Mouse (Mus musculus) MEL (cell line): ENCODE results near the gene Igf2bp3. TPM values are rescaled to one million over a fixed set of nuclear protein-coding genes. Genes with fewer than 3 reads are reported as not detected.

Source experiments
- DNase-seq: peaks from one replicate; pipeline ENCODE4 v3.0.0; 2011; ENCODE audit warnings: low read depth, low spot score
- H3K27ac ChIP-seq: 2 replicates; pipeline ENCODE4 v1.5.1; 2012; ENCODE audit warnings: low read depth, mild to moderate bottlenecking, control low read depth, low read length, moderate library complexity; ENCODE audit not compliant: control insufficient read depth
- H3K27me3 ChIP-seq, 2 experiments: fragments of 150-350 bp in 1 of 2; sonication (generic) in 1 of 2; 2 replicates each; pipeline ENCODE4 v1.6.1; 2012; ENCODE audit warnings: low read length in 2 of 2, mild to moderate bottlenecking in 2 of 2, improper control_type of control experiment in 1 of 2, moderate library complexity in 1 of 2; ENCODE audit not compliant: insufficient read depth in 2 of 2, control insufficient read depth in 1 of 2
- H3K36me3 ChIP-seq, 2 experiments: 2 replicates each; pipeline ENCODE4 v1.6.1; 2012 to 2014; ENCODE audit warnings: low read length in 2 of 2, improper control_type of control experiment in 1 of 2, inconsistent platforms in 1 of 2, mild to moderate bottlenecking in 1 of 2; ENCODE audit not compliant: insufficient read depth in 2 of 2, control insufficient read depth in 1 of 2
- H3K4me1 ChIP-seq, 2 experiments: fragments of 150-350 bp in 1 of 2; sonication (generic) in 1 of 2; 2 replicates each; pipeline ENCODE4 v1.6.1; 2012; ENCODE audit warnings: low read length in 2 of 2, improper control_type of control experiment in 1 of 2, mild to moderate bottlenecking in 1 of 2; ENCODE audit not compliant: insufficient read depth in 2 of 2, control insufficient read depth in 1 of 2
- H3K4me3 ChIP-seq, 2 experiments: fragments of 150-350 bp in 1 of 2; sonication (generic) in 1 of 2; 2 replicates each; pipeline ENCODE4 v1.5.1; 2012; ENCODE audit warnings: low read depth in 2 of 2, low read length in 2 of 2, mild to moderate bottlenecking in 2 of 2, moderate library complexity in 2 of 2, control low read depth in 1 of 2, improper control_type of control experiment in 1 of 2; ENCODE audit not compliant: control insufficient read depth in 1 of 2, insufficient read depth in 1 of 2
- H3K79me2 ChIP-seq: 2 replicates; pipeline ENCODE4 v1.6.1; 2012; ENCODE audit warnings: mild to moderate bottlenecking, low read length, moderate library complexity; ENCODE audit not compliant: control insufficient read depth, poor library complexity, insufficient read depth
- H3K9ac ChIP-seq: 2 replicates; pipeline ENCODE4 v1.6.1; 2012; ENCODE audit warnings: low read depth, mild to moderate bottlenecking, control low read depth, low read length, moderate library complexity; ENCODE audit not compliant: control insufficient read depth, poor library complexity, severe bottlenecking
- H3K9me3 ChIP-seq: fragments of 150-350 bp; sonication (generic); replicated peaks from 2 replicates; pipeline ENCODE4 v1.6.1; 2012; ENCODE audit warnings: mild to moderate bottlenecking, low read length, improper control_type of control experiment, moderate library complexity; ENCODE audit not compliant: insufficient read depth
- BHLHE40 ChIP-seq: IDR thresholded peaks from 2 replicates; pipeline ENCODE4 v1.6.1; 2012; ENCODE audit warnings: low read depth, mild to moderate bottlenecking, inconsistent platforms, low read length, improper control_type of control experiment, borderline replicate concordance
- CHD1 ChIP-seq: IDR thresholded peaks from 2 replicates; pipeline ENCODE4 v1.6.1; 2012; ENCODE audit warnings: low read depth, mild to moderate bottlenecking, inconsistent platforms, low read length, improper control_type of control experiment
- CTCF ChIP-seq, 3 experiments: IDR thresholded peaks in 2 of 3; conservative IDR thresholded peaks in 1 of 3; 2 replicates each; pipeline ENCODE4 v1.5.1; 2011 to 2012; ENCODE audit warnings: low read length in 3 of 3, low read depth in 2 of 3, mild to moderate bottlenecking in 2 of 3, improper control_type of control experiment in 1 of 3, inconsistent platforms in 1 of 3, mixed read lengths in 1 of 3, moderate library complexity in 1 of 3; ENCODE audit not compliant: control insufficient read depth in 1 of 3, insufficient read depth in 1 of 3, poor library complexity in 1 of 3, severe bottlenecking in 1 of 3
- EP300 ChIP-seq, 2 experiments: IDR thresholded peaks; 2 replicates each; pipeline ENCODE4 v1.6.1; 2011; ENCODE audit warnings: improper control_type of control experiment in 2 of 2, low read length in 2 of 2, low read depth in 1 of 2, mild to moderate bottlenecking in 1 of 2
- GATA1 ChIP-seq: IDR thresholded peaks from 2 replicates; pipeline ENCODE4 v1.6.1; 2011; ENCODE audit warnings: low read depth, low read length, improper control_type of control experiment
- MAFK ChIP-seq: IDR thresholded peaks from 2 replicates; pipeline ENCODE4 v1.6.1; 2011; ENCODE audit warnings: low read depth, mild to moderate bottlenecking, low read length, improper control_type of control experiment, borderline replicate concordance
- MAX ChIP-seq: IDR thresholded peaks from 2 replicates; pipeline ENCODE4 v1.6.1; 2011; ENCODE audit warnings: low read length, improper control_type of control experiment
- MXI1 ChIP-seq: IDR thresholded peaks from 2 replicates; pipeline ENCODE4 v1.6.1; 2011; ENCODE audit warnings: mild to moderate bottlenecking, low read depth, low read length, improper control_type of control experiment
- MYC ChIP-seq: IDR thresholded peaks from 2 replicates; pipeline ENCODE4 v1.6.1; 2011; ENCODE audit warnings: low read depth, mild to moderate bottlenecking, low read length, improper control_type of control experiment, moderate library complexity
- NELFE ChIP-seq: IDR thresholded peaks from 2 replicates; pipeline ENCODE4 v1.6.1; 2011; ENCODE audit warnings: low read depth, low read length, improper control_type of control experiment
- POLR2A ChIP-seq, 2 experiments: IDR thresholded peaks; 2 replicates each; pipeline ENCODE4 v1.6.1; 2011 to 2012; ENCODE audit warnings: low read length in 2 of 2, mild to moderate bottlenecking in 2 of 2, control low read depth in 1 of 2, improper control_type of control experiment in 1 of 2, low read depth in 1 of 2, moderate library complexity in 1 of 2; ENCODE audit not compliant: control insufficient read depth in 1 of 2, insufficient read depth in 1 of 2, poor library complexity in 1 of 2
- RAD21 ChIP-seq: IDR thresholded peaks from 2 replicates; pipeline ENCODE4 v1.6.1; 2011; ENCODE audit warnings: mild to moderate bottlenecking, low read depth, low read length, improper control_type of control experiment
- RCOR1 ChIP-seq: IDR thresholded peaks from 2 replicates; pipeline ENCODE4 v1.6.1; 2012; ENCODE audit warnings: low read depth, mild to moderate bottlenecking, inconsistent platforms, low read length, improper control_type of control experiment
- SMC3 ChIP-seq: IDR thresholded peaks from 2 replicates; pipeline ENCODE4 v1.6.1; 2011; ENCODE audit warnings: low read depth, low read length, improper control_type of control experiment
- TAL1 ChIP-seq: IDR thresholded peaks from 2 replicates; pipeline ENCODE4 v1.6.1; 2012; ENCODE audit warnings: mild to moderate bottlenecking, inconsistent platforms, low read length, moderate library complexity, mixed read lengths
- TBP ChIP-seq: IDR thresholded peaks from 2 replicates; pipeline ENCODE4 v1.8.0; 2011; ENCODE audit warnings: low read depth, low read length, improper control_type of control experiment
- TCF12 ChIP-seq: IDR thresholded peaks from 2 replicates; pipeline ENCODE4 v1.6.1; 2014; ENCODE audit warnings: low read depth, mild to moderate bottlenecking, inconsistent platforms, low read length, improper control_type of control experiment, moderate library complexity
- USF2 ChIP-seq, 2 experiments: IDR thresholded peaks; 2 replicates each; pipeline ENCODE4 v1.6.1; 2011 to 2012; ENCODE audit warnings: improper control_type of control experiment in 2 of 2, low read length in 2 of 2, borderline replicate concordance in 1 of 2, inconsistent platforms in 1 of 2, low read depth in 1 of 2, mild to moderate bottlenecking in 1 of 2; ENCODE audit not compliant: insufficient read depth in 1 of 2
- ZC3H11A ChIP-seq: IDR thresholded peaks from 2 replicates; pipeline ENCODE4 v1.6.1; 2012; ENCODE audit warnings: low read depth, mild to moderate bottlenecking, inconsistent platforms, low read length, improper control_type of control experiment
- ZKSCAN1 ChIP-seq: IDR thresholded peaks from 2 replicates; pipeline ENCODE4 v1.6.1; 2012; ENCODE audit warnings: low read depth, mild to moderate bottlenecking, inconsistent platforms, low read length, improper control_type of control experiment, moderate library complexity
- ZMIZ1 ChIP-seq: IDR thresholded peaks from 2 replicates; pipeline ENCODE4 v1.6.1; 2012; ENCODE audit warnings: low read depth, mild to moderate bottlenecking, inconsistent platforms, low read length, improper control_type of control experiment, moderate library complexity
- ZNF384 ChIP-seq: IDR thresholded peaks from 2 replicates; pipeline ENCODE4 v1.6.1; 2012; ENCODE audit warnings: low read depth, mild to moderate bottlenecking, inconsistent platforms, low read length, improper control_type of control experiment
- polyA plus RNA-seq, 2 experiments: library from polyadenylated mRNA; stranded (reverse) in 1 of 2; unstranded in 1 of 2; fragments of >175 nt in 1 of 2; fragments of >200 nt in 1 of 2; gene quantifications; 2 replicates each; pipeline versions ENCODE4 v1.2.1 to v1.2.4; 2012; ENCODE audit warnings: low replicate concordance in 2 of 2, low read depth in 1 of 2; ENCODE audit not compliant: insufficient read length in 2 of 2, insufficient read depth in 1 of 2, missing spikeins in 1 of 2
- total RNA-seq: library from RNA; depleted of rRNA; stranded (reverse); fragments of 300-350 nt; gene quantifications from 2 replicates; pipeline ENCODE4 v1.2.3, GENCODE M21; 2012

Igf2bp3 gene
- total and polyA plus RNA-seq, 3 experiments = 0.12 to 0.29 TPM; not detected in 1

GRCm38 (mm10) chr6:49052191-49052590, 162.6 kb downstream of the Igf2bp3 start:
- Histone ChIP-seq H3K9ac (no peak overlapping the region), H3K4me1 (no peaks in the 10 kb centered on the region), H3K79me2 (no peaks in the 10 kb centered on the region), H3K27ac (no peak overlapping the region), H3K4me3 (no peak overlapping the region), H3K27me3 (no peaks in the 10 kb centered on the region; a peak in 3 of 4 replicates), H3K36me3 (no peaks in the 10 kb centered on the region), H3K9me3 (no peaks in the 10 kb centered on the region)
- no peak for TF ChIP-seq RCOR1
- TF ChIP-seq CHD1 = no peak
- TF ChIP-seq MAFK = no peak
- TF ChIP-seq USF2 (IDR thresholded peaks at IDR 0.05; ENCODE audit: borderline replicate concordance in 1 of 2, insufficient read depth in 1 of 2, low read depth in 1 of 2, low read length in 2 of 2) = no peak
- TF ChIP-seq MYC = no peak
- no peak for TF ChIP-seq POLR2A (IDR thresholded peaks at IDR 0.05; ENCODE audit: control insufficient read depth in 1 of 2, insufficient read depth in 1 of 2, low read depth in 1 of 2, low read length in 2 of 2, poor library complexity in 1 of 2)
- no peak for TF ChIP-seq MAX
- no peak for TF ChIP-seq ZKSCAN1
- TF ChIP-seq RAD21 = no peak
- TF ChIP-seq EP300 (IDR thresholded peaks at IDR 0.05; ENCODE audit: low read depth in 1 of 2, low read length in 2 of 2) = no peak
- no peak for TF ChIP-seq TAL1
- no peak for TF ChIP-seq SMC3
- DNase-seq = no peak

- TF ChIP-seq MAFK = no peak
- no peak for TF ChIP-seq CHD1
- TF ChIP-seq NELFE = no peak
- TF ChIP-seq MXI1 = no peak
- no peak for TF ChIP-seq MYC
- TF ChIP-seq TBP = no peak
- TF ChIP-seq BHLHE40 = no peak
- TF ChIP-seq ZNF384 = no peak
- TF ChIP-seq CTCF (IDR thresholded peaks at IDR 0.05 in 2 of 3, conservative IDR thresholded peaks at IDR 0.05 in 1 of 3; ENCODE audit: control insufficient read depth in 1 of 3, insufficient read depth in 1 of 3, low read depth in 2 of 3, low read length in 3 of 3, poor library complexity in 1 of 3, severe bottlenecking in 1 of 3) = no peak
- no peak for TF ChIP-seq TCF12
- no peak for TF ChIP-seq TAL1
- TF ChIP-seq ZC3H11A = no peak
- TF ChIP-seq ZMIZ1 = no peak
- TF ChIP-seq GATA1 = no peak
- no peak for TF ChIP-seq SMC3
- Histone ChIP-seq H3K4me1 (no peaks in the 10 kb centered on the region), H3K9me3 (no peaks in the 10 kb centered on the region), H3K79me2 (no peaks in the 10 kb centered on the region), H3K36me3 (no peaks in the 10 kb centered on the region), H3K4me3 (no peak overlapping the region), H3K27me3 (no peaks in the 10 kb centered on the region; a peak in 3 of 4 replicates), H3K27ac (no peak overlapping the region), H3K9ac (no peak overlapping the region)
- no peak for DNase-seq
These were observed 163.9 kb downstream of the Igf2bp3 start for GRCm38 (mm10) chr6:49050677-49051410.
